Mouse (Mus musculus): ENCODE measurements around the gene Tmem256.

Gene Tmem256

GRCm38 (mm10) chr11:69883066-69883465 is 44.8 kb downstream of the Tmem256 start:
- DNase-seq (ENCODE audit: low read depth in 2 of 2, low spot score in 2 of 2), result peak; percentile 55 to 73

GRCm38 (mm10) chr11:69883527-69884151 is 45.3 kb downstream of the Tmem256 start:
- DNase-seq (ENCODE audit: low read depth in 2 of 2, low spot score in 2 of 2), result no peak

GRCm38 (mm10) chr11:69884240-69884639 is 45.9 kb downstream of the Tmem256 start:
- DNase-seq (ENCODE audit: low read depth in 2 of 2, low spot score in 2 of 2), result no peak

DNA sequence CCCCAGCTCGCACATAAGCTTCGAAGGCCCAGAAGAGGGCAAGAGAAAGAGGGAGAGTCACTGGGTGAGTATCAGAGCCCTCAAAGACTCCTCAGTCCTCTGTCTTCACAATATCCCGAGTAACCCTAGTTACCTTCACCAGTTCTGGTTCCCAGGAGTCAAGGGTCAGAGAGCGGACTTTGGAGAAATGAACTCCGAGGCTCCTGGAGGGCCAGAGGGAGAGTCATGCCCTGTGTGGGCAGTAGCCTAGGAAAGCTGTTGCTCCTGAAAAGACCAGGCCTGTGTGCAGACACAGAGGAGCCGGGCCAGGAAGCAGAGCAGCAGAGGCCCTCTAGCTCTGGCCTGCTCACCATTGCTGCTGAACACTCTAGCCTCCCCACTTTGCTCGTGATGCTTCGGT is 46.3 kb downstream of the Tmem256 start:
- DNase-seq (ENCODE audit: low read depth in 2 of 2, low spot score in 2 of 2), result no peak

DNA sequence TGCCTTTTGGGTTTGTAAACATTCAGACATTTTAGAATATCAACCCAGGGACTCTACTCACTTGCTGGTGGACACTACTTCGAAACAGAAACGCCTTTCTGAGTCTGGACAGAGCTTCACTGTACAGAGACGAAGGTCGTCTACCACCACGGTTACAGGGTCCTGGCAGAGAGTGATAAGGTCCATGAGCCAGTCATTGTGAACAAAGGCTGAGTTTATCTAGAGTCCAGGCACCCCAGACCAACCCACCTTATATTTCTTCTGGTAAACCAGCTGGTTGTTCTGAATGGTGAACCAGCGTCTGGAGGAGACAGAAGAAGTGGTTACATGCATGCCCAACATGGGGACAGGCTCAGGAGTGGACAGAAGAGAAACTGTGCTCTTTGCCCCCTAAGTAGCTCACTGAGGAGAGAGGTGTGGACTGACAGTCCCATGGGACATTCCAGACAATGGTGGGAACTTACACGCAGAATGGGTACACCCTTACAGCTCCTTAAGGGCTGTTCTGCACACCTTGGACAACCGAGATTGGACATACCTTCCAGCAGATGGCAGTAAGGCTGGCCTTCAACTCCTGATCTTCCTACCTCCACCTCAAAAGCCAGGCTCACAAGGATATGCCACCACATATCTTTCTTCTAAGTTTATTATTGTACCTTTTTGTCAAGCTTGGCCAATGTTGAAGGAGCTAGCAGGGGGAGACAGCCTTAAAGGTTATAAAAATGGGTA is 48.8 kb downstream of the Tmem256 start:
- no peak for DNase-seq (ENCODE audit: low read depth in 2 of 2, low spot score in 2 of 2)

All from CD8-positive naive resting alpha-beta T cell, adult 2 months (primary cell).